In the genomic region with DNA sequence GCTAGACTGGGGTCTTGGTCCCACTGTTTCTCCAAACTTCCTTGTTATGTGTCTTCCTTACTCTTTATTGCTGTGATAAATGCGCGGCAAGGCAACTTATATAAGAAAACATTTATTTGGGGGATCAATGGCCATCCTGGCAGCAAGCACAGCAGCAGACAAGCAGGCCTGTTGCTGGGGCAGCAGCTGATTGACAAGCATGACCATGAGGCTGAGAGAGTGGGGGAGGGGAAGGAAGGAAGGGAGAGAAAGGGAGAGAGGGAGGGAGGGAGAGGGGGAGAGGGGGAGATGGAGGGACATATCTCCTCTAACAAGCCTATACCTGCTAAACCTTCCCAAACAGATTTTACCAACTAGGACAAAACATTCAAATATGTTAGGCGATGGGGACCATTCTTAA, we compare ENCODE assay signal across 25 mouse cellular contexts.
A peak's percentile ranks its signal among the peaks of the same experiment; 100 is the strongest.
DNase-seq lines count a peak whose midpoint lies in the region; ATAC-seq lines count a peak whose summit lies in the region.
"Had no signal": no experiment of that assay in that cellular context is flagged by ENCODE, and none has a peak within 500 bp of the region (broad histone marks: within the 10 kb centered on the region; RNA-seq: fewer than 3 reads in every experiment).

No protein-coding gene starts in this region.

- 62% methylated on average over 3 of the region's 3 CpGs for WGBS in hindbrain, embryonic 10.5 days
- WGBS in hindbrain, embryonic 13.5 days: 68% methylated on average over 3 of the region's 3 CpGs
- 70% methylated on average over 3 of the region's 3 CpGs for WGBS in midbrain, embryonic 11.5 days
- 54% methylated on average over 3 of the region's 3 CpGs for WGBS in midbrain, embryonic 16.5 days

- no peak overlapping the region for H3K9ac ChIP-seq in hindbrain, embryonic 13.5 days
- H3K9ac ChIP-seq in midbrain, embryonic 11.5 days (ENCODE audit: low read length): no peak overlapping the region
- no peak overlapping the region for H3K9ac ChIP-seq in midbrain, embryonic 16.5 days (ENCODE audit: low read depth, low read length)
- H3K9ac ChIP-seq: heart, embryonic 12.5 days; heart, embryonic 15.5 days; hindbrain, embryonic 14.5 days had no signal

- H3K4me3 ChIP-seq in hindbrain, embryonic 10.5 days: no peak overlapping the region
- H3K4me3 ChIP-seq in hindbrain, embryonic 13.5 days: no peak overlapping the region
- H3K4me3 ChIP-seq in midbrain, embryonic 11.5 days (ENCODE audit: low read depth, low read length): no peak overlapping the region
- H3K4me3 ChIP-seq in midbrain, embryonic 16.5 days (ENCODE audit: low read depth, low read length): no peak overlapping the region
- H3K4me3 ChIP-seq: forebrain, embryonic 10.5 days; heart, embryonic 12.5 days; heart, embryonic 15.5 days had no signal

- no peaks in the 10 kb centered on the region for H3K27me3 ChIP-seq in hindbrain, embryonic 10.5 days (ENCODE audit: insufficient read depth, poor library complexity, severe bottlenecking)
- no peaks in the 10 kb centered on the region for H3K27me3 ChIP-seq in hindbrain, embryonic 13.5 days
- no peaks in the 10 kb centered on the region for H3K27me3 ChIP-seq in midbrain, embryonic 11.5 days (ENCODE audit: control insufficient read depth, insufficient read depth, low read length)
- H3K27me3 ChIP-seq in midbrain, embryonic 16.5 days (ENCODE audit: control insufficient read depth, insufficient read depth, low read depth, low read length): no peaks in the 10 kb centered on the region
- H3K27me3 ChIP-seq: heart, embryonic 12.5 days; heart, embryonic 15.5 days had no signal

- H3K4me2 ChIP-seq in hindbrain, embryonic 13.5 days: no peak overlapping the region
- no peak overlapping the region for H3K4me2 ChIP-seq in midbrain, embryonic 11.5 days
- no peak overlapping the region for H3K4me2 ChIP-seq in midbrain, embryonic 16.5 days (ENCODE audit: low read length)
- H3K4me2 ChIP-seq: heart, embryonic 12.5 days; heart, embryonic 15.5 days; hindbrain, embryonic 14.5 days had no signal

- ATAC-seq in hindbrain, embryonic 13.5 days (ENCODE audit: low FRiP score): no peak
- peak; percentile 79 for ATAC-seq in midbrain, embryonic 11.5 days (ENCODE audit: low FRiP score)
- ATAC-seq in midbrain, embryonic 16.5 days: no peak
- ATAC-seq: activated CD4-positive, CD25-positive, alpha-beta regulatory T cell, adult 4 months; forebrain, embryonic 14.5 days; hindbrain, postnatal 0 days; inflammation-experienced regulatory T-cells, adult 6 months; intestine, embryonic 16.5 days had no signal

- no peaks in the 10 kb centered on the region for H3K36me3 ChIP-seq in hindbrain, embryonic 10.5 days
- H3K36me3 ChIP-seq in hindbrain, embryonic 13.5 days: no peaks in the 10 kb centered on the region
- no peaks in the 10 kb centered on the region for H3K36me3 ChIP-seq in midbrain, embryonic 11.5 days (ENCODE audit: control insufficient read depth, insufficient read depth, low read length)
- no peaks in the 10 kb centered on the region for H3K36me3 ChIP-seq in midbrain, embryonic 16.5 days (ENCODE audit: control insufficient read depth, insufficient read depth, low read length)
- H3K36me3 ChIP-seq: forebrain, embryonic 10.5 days; heart, embryonic 12.5 days; heart, embryonic 15.5 days had no signal

- peak; percentile 35 for DNase-seq in embryo, embryonic 10.5 days (ENCODE audit: low spot score)
- no peak for DNase-seq in embryo, embryonic 9.5 days (ENCODE audit: extremely low spot score)
- peak; percentile 35 for DNase-seq in hindbrain, embryonic 10.5 days (ENCODE audit: low spot score)
- peak; percentile 89 for DNase-seq in midbrain, embryonic 11.5 days (ENCODE audit: low spot score, missing footprints)
- DNase-seq: adrenal gland, adult 8-10 months; adrenal gland, postnatal 25 days; cerebellum, adult 11-12 months; cerebellum, adult 8-10 months; cerebellum, postnatal 10 days; cerebellum, postnatal 36 days; gastrocnemius, postnatal 25 days; heart, adult 18-20 months; heart, postnatal 10 days; heart, postnatal 36 days had no signal

- H3K4me1 ChIP-seq in hindbrain, embryonic 10.5 days (replicated peaks): peaks cover 33% of the 10 kb centered on the region
- peaks cover 11% of the 10 kb centered on the region for H3K4me1 ChIP-seq in hindbrain, embryonic 13.5 days (replicated peaks)
- H3K4me1 ChIP-seq in midbrain, embryonic 11.5 days (ENCODE audit: control insufficient read depth, insufficient read depth, low read length): peaks cover 3% of the 10 kb centered on the region; the same call in 1 of the 2 replicates
- H3K4me1 ChIP-seq in midbrain, embryonic 16.5 days (ENCODE audit: control insufficient read depth, insufficient read depth, low read length): no peaks in the 10 kb centered on the region
- H3K4me1 ChIP-seq: heart, embryonic 15.5 days had no signal

- no peaks in the 10 kb centered on the region for H3K9me3 ChIP-seq in hindbrain, embryonic 10.5 days
- no peaks in the 10 kb centered on the region for H3K9me3 ChIP-seq in hindbrain, embryonic 13.5 days
- no peaks in the 10 kb centered on the region for H3K9me3 ChIP-seq in midbrain, embryonic 11.5 days (ENCODE audit: control insufficient read depth, low read length)
- no peaks in the 10 kb centered on the region for H3K9me3 ChIP-seq in midbrain, embryonic 16.5 days (replicated peaks; ENCODE audit: control insufficient read depth, low read length, poor library complexity, severe bottlenecking)
- H3K9me3 ChIP-seq: forebrain, embryonic 10.5 days; heart, embryonic 12.5 days; heart, embryonic 15.5 days had no signal

- no peak overlapping the region for H3K27ac ChIP-seq in hindbrain, embryonic 10.5 days
- H3K27ac ChIP-seq in hindbrain, embryonic 13.5 days: no peak overlapping the region
- H3K27ac ChIP-seq in midbrain, embryonic 11.5 days (ENCODE audit: low read depth, low read length): no peak overlapping the region
- H3K27ac ChIP-seq in midbrain, embryonic 16.5 days (ENCODE audit: low read length): no peak overlapping the region
- H3K27ac ChIP-seq: forebrain, embryonic 10.5 days; heart, embryonic 15.5 days; hindbrain, embryonic 14.5 days; hindbrain, postnatal 0 days had no signal
